17 mouse cellular contexts compared by ENCODE assay signal in the genomic region with DNA sequence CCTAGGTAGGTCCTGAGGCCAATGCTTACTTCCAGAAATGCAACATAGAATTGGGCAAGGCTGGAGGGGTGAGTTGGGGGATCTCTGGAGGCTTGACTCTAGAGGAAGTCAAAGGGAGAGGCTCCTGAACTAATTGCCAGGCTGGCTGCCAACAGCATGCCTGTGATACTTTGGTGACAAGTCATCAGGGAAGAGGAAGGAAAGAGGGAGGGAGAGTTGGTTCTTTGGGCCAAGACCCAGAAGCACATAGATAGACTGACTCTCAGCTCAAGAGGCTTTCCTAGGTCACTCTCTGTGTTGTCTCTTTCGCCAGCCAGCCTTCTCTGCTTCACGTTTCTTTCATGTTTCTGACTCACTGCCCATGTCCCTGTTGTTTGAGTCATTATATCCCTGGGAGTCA. TPM values are rescaled to one million over a fixed set of nuclear protein-coding genes. Genes with fewer than 3 reads are reported as not detected.
DNase-seq lines count a peak whose midpoint lies in the region; ATAC-seq and TF ChIP-seq lines count a peak whose summit lies in the region.
"Had no signal": no experiment of that assay in that cellular context is flagged by ENCODE, and none has a peak within 500 bp of the region (broad histone marks: within the 10 kb centered on the region; RNA-seq: fewer than 3 reads in every experiment).

No protein-coding gene starts in this region.

- 44% methylated on average over 2 of the region's 2 CpGs for WGBS in kidney, adult 2 months
- WGBS in kidney, embryonic 15.5 days: 66% methylated on average over 2 of the region's 2 CpGs

- H3K9ac ChIP-seq in kidney, embryonic 15.5 days: no peak overlapping the region
- H3K9ac ChIP-seq: heart, embryonic 15.5 days; intestine, embryonic 15.5 days; limb, embryonic 12.5 days; stomach, embryonic 15.5 days had no signal

- no peak for TF ChIP-seq CTCF in kidney, adult 2 months (conservative IDR thresholded peaks at IDR 0.05; ENCODE audit: insufficient read depth, insufficient read length, low read depth, low read length)
- no peak for TF ChIP-seq CTCF in left cerebral cortex, adult 2 months (IDR thresholded peaks at IDR 0.05)

- H3K4me1 ChIP-seq in kidney, adult 2 months (ENCODE audit: control insufficient read depth, insufficient read depth, low read length): 0 out of 2 replicates have a peak, but pooled peaks cover 2% of the 10 kb centered on the region
- peaks cover 4% of the 10 kb centered on the region; the same call in 1 of the 2 replicates for H3K4me1 ChIP-seq in kidney, embryonic 15.5 days
- H3K4me1 ChIP-seq: intestine, embryonic 15.5 days; limb, embryonic 12.5 days; stomach, embryonic 15.5 days had no signal

- H3K4me3 ChIP-seq in kidney, adult 2 months (ENCODE audit: insufficient read depth, low read depth, low read length): no peak overlapping the region
- H3K4me3 ChIP-seq in kidney, embryonic 15.5 days (replicated peaks): no peak overlapping the region
- H3K4me3 ChIP-seq in left cerebral cortex, adult 2 months: no peak overlapping the region
- H3K4me3 ChIP-seq: heart, embryonic 15.5 days; intestine, embryonic 15.5 days; limb, embryonic 12.5 days; stomach, embryonic 15.5 days had no signal

- peak overlapping the region; percentile 73 for H3K27ac ChIP-seq in kidney, adult 2 months (ENCODE audit: insufficient read depth, low read depth, low read length)
- H3K27ac ChIP-seq in kidney, embryonic 15.5 days: no peak overlapping the region
- no peak overlapping the region for H3K27ac ChIP-seq in left cerebral cortex, adult 2 months
- H3K27ac ChIP-seq: heart, embryonic 15.5 days; intestine, embryonic 15.5 days; limb, embryonic 12.5 days; macrophage; stomach, embryonic 15.5 days had no signal

- H3K4me2 ChIP-seq in kidney, embryonic 15.5 days: no peak overlapping the region
- H3K4me2 ChIP-seq: heart, embryonic 15.5 days; intestine, embryonic 15.5 days; limb, embryonic 12.5 days; stomach, embryonic 15.5 days had no signal

- DNase-seq in kidney, adult 2 months: peak; percentile 65
- peak; percentile 43 for DNase-seq in adrenal gland, postnatal 25 days
- DNase-seq in kidney, adult 9 months: peak; percentile 37
- DNase-seq in lung, postnatal 36 days: peak; percentile 63
- no peak for DNase-seq in left cerebral cortex, adult 2 months (ENCODE audit: extremely low spot score in 1 of 2, low spot score in 2 of 2)
- DNase-seq in cerebellum, adult 11-12 months: no peak
- DNase-seq: cerebellum, postnatal 36 days; layer of hippocampus, postnatal 36 days had no signal

- no peaks in the 10 kb centered on the region for H3K36me3 ChIP-seq in kidney, adult 2 months (ENCODE audit: control insufficient read depth, insufficient read depth, low read length)
- H3K36me3 ChIP-seq in kidney, embryonic 15.5 days: no peaks in the 10 kb centered on the region
- H3K36me3 ChIP-seq: heart, embryonic 15.5 days; intestine, embryonic 15.5 days; limb, embryonic 12.5 days; stomach, embryonic 15.5 days had no signal

- intact Hi-C loops in left cerebral cortex, adult 2 months (cut with DNase I): no loop called here

- TF ChIP-seq POLR2A in kidney, adult 2 months (IDR thresholded peaks at IDR 0.05; ENCODE audit: low read depth, low read length): no peak

- no peaks in the 10 kb centered on the region for H3K27me3 ChIP-seq in kidney, adult 2 months (replicated peaks; ENCODE audit: control insufficient read depth, insufficient read depth, low read length)
- peaks cover 5% of the 10 kb centered on the region for H3K27me3 ChIP-seq in kidney, embryonic 15.5 days
- H3K27me3 ChIP-seq: intestine, embryonic 15.5 days; stomach, embryonic 15.5 days had no signal

- ATAC-seq in kidney, embryonic 15.5 days (replicated peaks; ENCODE audit: low FRiP score): no peak
- no peak for ATAC-seq in granulocyte monocyte progenitor cell, adult 5-6 weeks (replicated peaks; ENCODE audit: poor library complexity, severe bottlenecking)
- ATAC-seq: intestine, embryonic 15.5 days had no signal

- H3K9me3 ChIP-seq in kidney, embryonic 15.5 days (replicated peaks): no peaks in the 10 kb centered on the region
- H3K9me3 ChIP-seq: heart, embryonic 15.5 days; intestine, embryonic 15.5 days; limb, embryonic 12.5 days; stomach, embryonic 15.5 days had no signal

RNA-seq across cellular contexts. Expression of a gene that starts 10.9 kb away (rescaled TPM):
- 0.36 and 0.69 TPM in 2 replicates for polyA plus RNA-seq in kidney, adult 2 months (2012; rRNA removed)
- polyA plus RNA-seq in kidney, embryonic 15.5 days (2015; fragmentation: Nextera tagmentation; extraction: Ambion mirVana): 0.13 and 0.53 TPM in 2 replicates
- total RNA-seq in adrenal gland, postnatal 25 days (2021): 0.85 TPM in 1 of 2 replicates, not detected in the other
- total RNA-seq in left cerebral cortex, adult 2 months (2021): 10 to 100 TPM in 1 of 2 experiments, 1 to 10 TPM in 1; 8.2 to 12.5 TPM
- not detected in 2 replicates for total RNA-seq in granulocyte monocyte progenitor cell, adult 5-6 weeks (2014; fragmentation: Nextera tagmentation)
- total RNA-seq in granulocyte monocyte progenitor cell, adult 5-6 weeks (2017): not detected in 2 replicates
- total RNA-seq: monocyte, adult 5-6 weeks had no signal
- polyA plus RNA-seq: macrophage had no signal

RNA-seq across cellular contexts. Expression of a gene that starts 19.7 kb away (rescaled TPM):
- polyA plus RNA-seq in kidney, adult 2 months (2012; rRNA removed): 54.9 and 73.8 TPM in 2 replicates
- polyA plus RNA-seq in kidney, embryonic 15.5 days (2015; fragmentation: Nextera tagmentation; extraction: Ambion mirVana): 115 and 127 TPM in 2 replicates
- 78.7 and 85.4 TPM in 2 replicates for total RNA-seq in adrenal gland, postnatal 25 days (2021)
- 100 to 1,000 TPM; 132 to 146 TPM for total RNA-seq in left cerebral cortex, adult 2 months (2021)
- 81.0 and 96.9 TPM in 2 replicates for total RNA-seq in granulocyte monocyte progenitor cell, adult 5-6 weeks (2014; fragmentation: Nextera tagmentation)
- 91.6 and 110 TPM in 2 replicates for total RNA-seq in granulocyte monocyte progenitor cell, adult 5-6 weeks (2017)

RNA-seq across cellular contexts. Expression of a gene that starts 26.6 kb away (rescaled TPM):
- polyA plus RNA-seq in kidney, adult 2 months (2012; rRNA removed): 26.5 and 33.7 TPM in 2 replicates
- 93.2 and 95.6 TPM in 2 replicates for polyA plus RNA-seq in kidney, embryonic 15.5 days (2015; fragmentation: Nextera tagmentation; extraction: Ambion mirVana)
- total RNA-seq in adrenal gland, postnatal 25 days (2021): 33.8 and 41.3 TPM in 2 replicates
- total RNA-seq in left cerebral cortex, adult 2 months (2021): 10 to 100 TPM; 30.6 to 31.6 TPM
- 81.6 and 134 TPM in 2 replicates for total RNA-seq in granulocyte monocyte progenitor cell, adult 5-6 weeks (2014; fragmentation: Nextera tagmentation)
- total RNA-seq in granulocyte monocyte progenitor cell, adult 5-6 weeks (2017): 25.6 and 35.4 TPM in 2 replicates

RNA-seq across cellular contexts. Expression of a gene that starts 26.6 kb away (rescaled TPM):
- polyA plus RNA-seq in kidney, adult 2 months (2012; rRNA removed): 3.1 and 4.2 TPM in 2 replicates
- polyA plus RNA-seq in kidney, embryonic 15.5 days (2015; fragmentation: Nextera tagmentation; extraction: Ambion mirVana): 6.6 and 6.7 TPM in 2 replicates
- total RNA-seq in adrenal gland, postnatal 25 days (2021): 16.5 and 21.2 TPM in 2 replicates
- total RNA-seq in left cerebral cortex, adult 2 months (2021): 1 to 10 TPM; 5.3 to 6.2 TPM
- total RNA-seq in granulocyte monocyte progenitor cell, adult 5-6 weeks (2014; fragmentation: Nextera tagmentation): 1.1 and 5.5 TPM in 2 replicates
- total RNA-seq in granulocyte monocyte progenitor cell, adult 5-6 weeks (2017): 9.1 and 11.2 TPM in 2 replicates

RNA-seq across cellular contexts. Expression of a gene that starts 33.9 kb away (rescaled TPM):
- not detected in 2 replicates for polyA plus RNA-seq in kidney, adult 2 months (2012; rRNA removed)
- 0.35 TPM in 1 of 2 replicates, not detected in the other for polyA plus RNA-seq in kidney, embryonic 15.5 days (2015; fragmentation: Nextera tagmentation; extraction: Ambion mirVana)
- not detected in 2 replicates for total RNA-seq in adrenal gland, postnatal 25 days (2021)
- not detected for total RNA-seq in left cerebral cortex, adult 2 months (2021)
- not detected in 2 replicates for total RNA-seq in granulocyte monocyte progenitor cell, adult 5-6 weeks (2014; fragmentation: Nextera tagmentation)
- not detected in 2 replicates for total RNA-seq in granulocyte monocyte progenitor cell, adult 5-6 weeks (2017)
- total RNA-seq: layer of hippocampus, postnatal 36 days; monocyte, adult 5-6 weeks had no signal
- polyA plus RNA-seq: embryonic facial prominence, embryonic 14.5 days; heart, embryonic 15.5 days; limb, embryonic 12.5 days; macrophage had no signal

Comparison
In these comparisons a context has a peak if more than half of its experiments do, and no peak if none do; other contexts are left out.
1. DNase-seq: peak in kidney, adult 2 months (single experiment), adrenal gland, postnatal 25 days (single experiment), kidney, adult 9 months (single experiment) and lung, postnatal 36 days (single experiment); none in left cerebral cortex, adult 2 months (0 of 2) and cerebellum, adult 11-12 months (single experiment).